Mouse (Mus musculus): ENCODE results near the gene Efcab5.
A peak's percentile ranks its signal among the peaks of the same experiment; 100 is the strongest.
"Not testable (repeated sequence)": the region's sequence is repeated elsewhere in the genome, so short reads cannot be mapped to it uniquely, and the experiment has no call there.

Efcab5 gene

GRCm38 (mm10) chr11:77094136-77094535, 94.6 kb downstream of the Efcab5 start:
- DNase-seq: no peak

GRCm38 (mm10) chr11:77093208-77093607, 95.6 kb downstream of the Efcab5 start:
- DNase-seq: no peak

GRCm38 (mm10) chr11:77089162-77089561, 99.6 kb downstream of the Efcab5 start:
- DNase-seq: no peak

GRCm38 (mm10) chr11:77087004-77087403, 101.8 kb downstream of the Efcab5 start:
- no peak for DNase-seq

- DNase-seq: no peak
Observed at GRCm38 (mm10) chr11:77084001-77084682, 104.6 kb downstream of the Efcab5 start.

GRCm38 (mm10) chr11:77079361-77079760, 109.4 kb downstream of the Efcab5 start:
- DNase-seq: no peak

GRCm38 (mm10) chr11:77078273-77079134, 110.3 kb downstream of the Efcab5 start, which contains the start of gene Nsrp1:
Gene Nsrp1 (minus strand): TSS chr11:77078435.
- DNase-seq: peak; percentile 84

- DNase-seq: no peak
Observed at GRCm38 (mm10) chr11:77077792-77078191, 111.0 kb downstream of the Efcab5 start.

- DNase-seq: not testable (repeated sequence)
Observed at GRCm38 (mm10) chr11:77077331-77077730, 111.4 kb downstream of the Efcab5 start.

GRCm38 (mm10) chr11:77070721-77071120, 118.0 kb downstream of the Efcab5 start:
- no peak for DNase-seq

GRCm38 (mm10) chr11:77068825-77069224, 119.9 kb downstream of the Efcab5 start:
- DNase-seq: no peak

- no peak for DNase-seq
Observed at GRCm38 (mm10) chr11:77063406-77063805, 125.4 kb downstream of the Efcab5 start.

- DNase-seq: no peak
Observed at GRCm38 (mm10) chr11:77061951-77062350, 126.8 kb downstream of the Efcab5 start.

GRCm38 (mm10) chr11:77042816-77043215, 146.0 kb downstream of the Efcab5 start:
- no peak for DNase-seq

- DNase-seq: no peak
Observed at GRCm38 (mm10) chr11:77041891-77042290, 146.9 kb downstream of the Efcab5 start.
